Mouse (Mus musculus): ENCODE results near the gene Mgrn1. TPM values are rescaled to one million over a fixed set of nuclear protein-coding genes. Genes with fewer than 3 reads are reported as not detected.

Mgrn1 gene
- polyA plus RNA-seq, 1 experiment from 2014 or later, result 68.5 TPM

GRCm38 (mm10) chr16:4940311-4940850, 54.3 kb downstream of the Mgrn1 start:
- DNase-seq (ENCODE audit: low spot score), result no peak
- no peaks in the 10 kb centered on the region for H3K27me3 ChIP-seq (ENCODE audit: low read depth, poor library complexity, severe bottlenecking)
- peaks cover 18% of the 10 kb centered on the region for H3K4me1 ChIP-seq
- 87% methylated on average over 10 of the region's 10 CpGs for WGBS
- peaks cover 82% of the 10 kb centered on the region for H3K36me3 ChIP-seq
- no peak overlapping the region for H3K27ac ChIP-seq (replicated peaks)
- H3K9me3 ChIP-seq (replicated peaks), result no peaks in the 10 kb centered on the region
- H3K4me3 ChIP-seq, result peak overlapping the region; percentile 63; the same call in 1 of the 2 replicates

GRCm38 (mm10) chr16:4941016-4941415, 55.0 kb downstream of the Mgrn1 start:
- Histone ChIP-seq H3K27ac (replicated peaks) (no peak overlapping the region), H3K36me3 (peaks cover 82% of the 10 kb centered on the region), H3K4me1 (peaks cover 18% of the 10 kb centered on the region), H3K4me3 (no peak overlapping the region), H3K27me3 (ENCODE audit: low read depth, poor library complexity, severe bottlenecking) (no peaks in the 10 kb centered on the region), H3K9me3 (replicated peaks) (no peaks in the 10 kb centered on the region)
- no peak for DNase-seq (ENCODE audit: low spot score)

- Histone ChIP-seq H3K9me3 (replicated peaks) (no peaks in the 10 kb centered on the region), H3K4me1 (peaks cover 18% of the 10 kb centered on the region), H3K27ac (replicated peaks) (no peak overlapping the region), H3K4me3 (no peak overlapping the region), H3K27me3 (ENCODE audit: low read depth, poor library complexity, severe bottlenecking) (no peaks in the 10 kb centered on the region), H3K36me3 (peaks cover 82% of the 10 kb centered on the region)
- DNase-seq (ENCODE audit: low spot score), result no peak
- 89% methylated on average over 8 of the region's 8 CpGs for WGBS
These were observed 56.8 kb downstream of the Mgrn1 start for GRCm38 (mm10) chr16:4942868-4943267.

DNA sequence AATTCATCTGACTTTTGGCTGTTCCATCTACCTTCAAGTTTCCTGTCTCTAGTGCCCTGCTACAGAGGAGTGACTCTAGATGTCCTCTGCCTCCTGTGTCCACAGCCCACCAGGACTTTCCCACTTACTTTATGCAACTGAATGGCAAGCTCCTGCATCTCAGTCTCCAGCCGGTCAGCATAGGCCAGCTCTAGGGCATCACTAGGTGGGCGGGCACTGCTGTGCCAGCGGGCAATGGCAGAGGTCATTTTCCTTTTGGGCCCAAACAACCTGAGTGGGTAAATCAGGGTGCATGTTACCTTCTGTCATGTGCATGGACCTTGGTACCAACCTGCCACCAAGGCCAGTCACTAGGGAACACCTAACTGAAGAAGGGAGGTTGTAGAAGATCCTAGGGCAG, 57.4 kb downstream of the Mgrn1 start:
- Histone ChIP-seq H3K4me1 (peaks cover 15% of the 10 kb centered on the region), H3K9me3 (replicated peaks) (no peaks in the 10 kb centered on the region), H3K36me3 (peaks cover 86% of the 10 kb centered on the region), H3K4me3 (no peak overlapping the region), H3K27ac (replicated peaks) (no peak overlapping the region), H3K27me3 (ENCODE audit: low read depth, poor library complexity, severe bottlenecking) (no peaks in the 10 kb centered on the region)
- no peak for DNase-seq (ENCODE audit: low spot score)
- WGBS, result 95% methylated on average over 3 of the region's 3 CpGs

GRCm38 (mm10) chr16:4945415-4945814, 59.4 kb downstream of the Mgrn1 start:
- H3K4me1 ChIP-seq, result no peaks in the 10 kb centered on the region
- peaks cover 92% of the 10 kb centered on the region for H3K36me3 ChIP-seq
- H3K4me3 ChIP-seq, result no peak overlapping the region
- H3K27ac ChIP-seq (replicated peaks), result no peak overlapping the region
- H3K9me3 ChIP-seq (replicated peaks), result no peaks in the 10 kb centered on the region
- no peak for DNase-seq (ENCODE audit: low spot score)
- no peaks in the 10 kb centered on the region for H3K27me3 ChIP-seq (ENCODE audit: low read depth, poor library complexity, severe bottlenecking)
- WGBS, result 79% methylated on average over 4 of the region's 4 CpGs

- Histone ChIP-seq H3K27me3 (ENCODE audit: low read depth, poor library complexity, severe bottlenecking) (no peaks in the 10 kb centered on the region), H3K9me3 (replicated peaks) (no peaks in the 10 kb centered on the region), H3K4me1 (no peaks in the 10 kb centered on the region), H3K27ac (replicated peaks) (no peak overlapping the region), H3K36me3 (peaks cover 92% of the 10 kb centered on the region), H3K4me3 (no peak overlapping the region)
- WGBS, result 90% methylated on average over 3 of the region's 3 CpGs
- no peak for DNase-seq (ENCODE audit: low spot score)
These were observed 60.1 kb downstream of the Mgrn1 start for GRCm38 (mm10) chr16:4946155-4946554.

DNA sequence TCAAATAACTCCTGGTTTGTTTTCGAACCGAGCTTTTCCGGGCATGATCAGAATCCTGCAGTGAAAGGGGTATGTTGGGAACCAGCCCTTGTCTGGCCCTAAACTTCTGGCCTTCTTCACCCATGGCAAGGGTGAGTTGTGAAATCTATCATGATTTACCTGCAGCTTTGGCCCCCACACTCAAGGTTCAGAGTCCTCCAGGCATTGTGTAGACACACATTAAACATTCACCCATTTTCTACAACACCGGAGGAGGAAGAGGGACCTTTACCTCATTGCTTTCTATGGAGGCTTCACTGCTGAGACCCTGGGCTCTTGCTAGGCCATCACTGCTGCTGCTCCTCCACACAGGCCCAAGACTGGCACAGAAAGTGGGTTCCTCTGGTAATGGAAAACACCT, 61.3 kb downstream of the Mgrn1 start:
- peaks cover 92% of the 10 kb centered on the region for H3K36me3 ChIP-seq
- WGBS, result 90% methylated on average over 4 of the region's 4 CpGs

DNA sequence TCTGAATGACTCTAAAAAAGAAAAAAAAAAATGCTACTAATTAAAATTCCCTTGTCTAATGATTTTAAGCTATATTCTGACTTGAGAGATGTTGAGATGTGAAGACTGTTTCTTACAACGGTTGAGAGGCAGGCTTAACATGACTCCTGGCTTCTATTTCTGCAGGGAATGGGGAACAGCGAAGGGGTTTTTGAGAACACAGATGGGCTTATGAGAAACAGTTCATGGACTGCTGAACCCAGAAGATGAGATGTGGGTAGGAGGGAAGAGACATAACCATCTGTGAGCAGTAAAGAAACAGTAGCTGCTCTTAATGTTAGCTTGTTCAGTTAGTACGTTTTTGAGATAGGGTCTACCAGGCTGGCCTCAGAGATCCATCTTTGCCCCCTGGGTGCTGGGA, 70.6 kb downstream of the Mgrn1 start:
- Histone ChIP-seq H3K9me3 (replicated peaks) (no peaks in the 10 kb centered on the region), H3K36me3 (peaks cover 90% of the 10 kb centered on the region), H3K4me3 (no peak overlapping the region), H3K4me1 (no peaks in the 10 kb centered on the region), H3K27me3 (ENCODE audit: low read depth, poor library complexity, severe bottlenecking) (no peaks in the 10 kb centered on the region), H3K27ac (replicated peaks) (no peak overlapping the region)
- no peak for DNase-seq (ENCODE audit: low spot score)
- 93% methylated on average over 3 of the region's 3 CpGs for WGBS

More for the DNA sequence above, 61.3 kb downstream of the Mgrn1 start:
- Histone ChIP-seq H3K4me3 (no peak overlapping the region), H3K4me1 (no peaks in the 10 kb centered on the region), H3K9me3 (replicated peaks) (no peaks in the 10 kb centered on the region), H3K27ac (replicated peaks) (no peak overlapping the region), H3K27me3 (ENCODE audit: low read depth, poor library complexity, severe bottlenecking) (no peaks in the 10 kb centered on the region)
- DNase-seq (ENCODE audit: low spot score), result no peak

DNA sequence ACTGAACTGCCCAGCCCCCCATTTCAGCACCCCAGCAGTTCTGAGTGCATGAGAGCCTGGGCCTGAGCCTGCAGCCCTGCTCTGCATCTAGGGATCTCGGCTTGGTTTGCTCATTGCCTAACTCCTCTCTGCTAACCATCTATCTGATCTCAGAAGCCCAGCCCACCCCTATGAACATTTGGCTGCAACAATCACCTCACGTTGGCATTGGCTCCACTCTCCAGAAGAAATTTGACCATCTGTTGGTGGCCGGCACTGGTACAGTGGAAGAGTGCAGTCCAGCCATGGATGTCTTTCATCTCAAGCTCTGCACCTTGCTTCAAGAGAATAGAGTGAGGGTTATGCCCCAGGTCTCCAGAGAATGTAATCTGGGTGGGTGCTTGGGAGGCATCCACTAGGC, 71.4 kb downstream of the Mgrn1 start:
- H3K4me3 ChIP-seq, result no peak overlapping the region
- no peaks in the 10 kb centered on the region for H3K9me3 ChIP-seq (replicated peaks)
- DNase-seq (ENCODE audit: low spot score), result no peak
- H3K27me3 ChIP-seq (ENCODE audit: low read depth, poor library complexity, severe bottlenecking), result no peaks in the 10 kb centered on the region
- WGBS, result 93% methylated on average over 3 of the region's 3 CpGs
- peaks cover 81% of the 10 kb centered on the region for H3K36me3 ChIP-seq
- H3K27ac ChIP-seq (replicated peaks), result no peak overlapping the region
- peaks cover 3% of the 10 kb centered on the region; the same call in 1 of the 2 replicates for H3K4me1 ChIP-seq

DNA sequence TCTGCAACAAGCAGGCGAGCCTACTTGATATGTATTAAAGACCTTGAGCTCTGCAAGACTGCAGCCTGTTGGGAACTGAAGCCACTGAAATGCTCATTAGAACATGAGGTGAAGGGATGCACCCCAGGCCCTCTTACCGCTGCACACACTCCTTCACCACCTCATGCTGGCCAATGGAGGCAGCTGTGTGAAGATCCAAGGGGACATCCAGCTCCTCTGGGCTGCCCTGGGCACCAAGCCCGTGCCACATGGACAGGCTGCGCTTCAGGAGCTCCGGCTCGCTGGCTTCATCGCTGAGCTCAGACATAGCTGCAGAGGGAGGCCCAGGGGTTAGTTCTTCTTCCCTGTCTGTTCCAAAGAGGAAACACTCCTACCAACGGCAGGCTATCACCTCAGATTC, 74.2 kb downstream of the Mgrn1 start:
- WGBS, result 90% methylated on average over 8 of the region's 8 CpGs
- Histone ChIP-seq H3K9me3 (replicated peaks) (no peaks in the 10 kb centered on the region), H3K4me1 (peaks cover 21% of the 10 kb centered on the region), H3K36me3 (peaks cover 53% of the 10 kb centered on the region), H3K27ac (replicated peaks) (no peak overlapping the region), H3K4me3 (no peak overlapping the region), H3K27me3 (ENCODE audit: low read depth, poor library complexity, severe bottlenecking) (no peaks in the 10 kb centered on the region)
- no peak for DNase-seq (ENCODE audit: low spot score)

GRCm38 (mm10) chr16:4963346-4963745, 77.3 kb downstream of the Mgrn1 start:
- no peak for DNase-seq (ENCODE audit: low spot score)
- peaks cover 24% of the 10 kb centered on the region for H3K4me1 ChIP-seq
- no peaks in the 10 kb centered on the region for H3K27me3 ChIP-seq (ENCODE audit: low read depth, poor library complexity, severe bottlenecking)
- peaks cover 22% of the 10 kb centered on the region for H3K36me3 ChIP-seq
- peak overlapping the region; percentile 98 for H3K4me3 ChIP-seq
- no peaks in the 10 kb centered on the region for H3K9me3 ChIP-seq (replicated peaks)
- 37% methylated on average over 9 of the region's 9 CpGs for WGBS
- H3K27ac ChIP-seq (replicated peaks), result peak overlapping the region; percentile 90; the same call in 1 of the 2 replicates

- Histone ChIP-seq H3K36me3 (peaks cover 20% of the 10 kb centered on the region), H3K4me1 (peaks cover 24% of the 10 kb centered on the region), H3K4me3 (peak within 1 kb of the TSS; percentile 98), H3K9me3 (replicated peaks) (no peaks in the 10 kb centered on the region), H3K27me3 (ENCODE audit: low read depth, poor library complexity, severe bottlenecking) (no peaks in the 10 kb centered on the region), H3K27ac (replicated peaks) (peak within 1 kb of the TSS; percentile 90)
- DNase-seq (ENCODE audit: low spot score), result peak; percentile 96
- under 1% methylated on average over 76 of the region's 76 CpGs for WGBS
These were observed 78.0 kb downstream of the Mgrn1 start, which contains the start of gene Anks3 for GRCm38 (mm10) chr16:4963797-4964709. TSS of gene Anks3 (minus strand) at chr16:4964205.

DNA sequence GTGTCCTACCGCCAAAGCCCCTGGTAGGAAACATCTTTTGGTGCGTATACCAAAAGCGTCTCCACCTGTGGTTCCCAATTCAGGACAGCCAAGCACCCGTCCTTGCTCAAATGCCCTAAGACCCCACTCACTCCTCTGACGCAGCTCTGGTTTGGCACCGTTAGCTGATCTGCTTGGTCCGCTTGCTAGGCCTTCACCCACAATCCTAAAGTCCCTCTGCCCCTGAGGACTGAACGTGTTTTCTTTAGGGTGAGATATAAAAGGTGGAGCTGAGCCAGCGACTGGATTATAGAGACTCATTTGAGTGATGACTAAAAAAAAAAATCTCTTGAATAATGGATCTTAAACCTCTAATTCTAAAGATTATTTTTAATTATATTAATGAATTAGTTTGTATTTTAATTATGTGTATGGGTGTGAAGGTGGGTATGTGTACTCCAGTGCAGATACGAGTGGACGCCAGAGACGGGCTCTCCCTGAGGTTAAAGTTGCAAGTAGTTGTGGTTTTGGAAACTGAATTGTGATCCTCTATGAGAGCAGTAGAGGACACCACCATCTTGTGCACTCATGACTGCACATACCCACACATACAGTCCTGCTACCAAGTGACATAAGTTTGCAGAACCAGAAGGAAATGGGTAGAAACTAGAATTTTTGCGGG, 78.8 kb downstream of the Mgrn1 start:
- H3K9me3 ChIP-seq (replicated peaks), result no peaks in the 10 kb centered on the region
- peaks cover 24% of the 10 kb centered on the region for H3K4me1 ChIP-seq
- H3K27ac ChIP-seq (replicated peaks), result peak overlapping the region; percentile 90
- whole genome bisulfite sequencing, result 23% methylated on average over 13 of the region's 13 CpGs
- peak overlapping the region; percentile 98 for H3K4me3 ChIP-seq
- no peaks in the 10 kb centered on the region for H3K27me3 ChIP-seq (ENCODE audit: low read depth, poor library complexity, severe bottlenecking)
- DNase-seq (ENCODE audit: low spot score), result no peak
- H3K36me3 ChIP-seq, result peaks cover 17% of the 10 kb centered on the region
